Mouse (Mus musculus): ENCODE results near the gene Ppat.

GRCm38 (mm10) chr5:76954271-76954900 is 3.0 kb upstream of the Ppat start:
- TF ChIP-seq MAFK (IDR thresholded peaks at IDR 0.05; ENCODE audit: insufficient read depth, low read depth, low read length) (no peak), ZNF384 (IDR thresholded peaks at IDR 0.05; ENCODE audit: low read depth, low read length) (no peak), ZC3H11A (IDR thresholded peaks at IDR 0.05; ENCODE audit: borderline replicate concordance, low read depth, low read length) (no peak), HCFC1 (IDR thresholded peaks at IDR 0.05; ENCODE audit: borderline replicate concordance, insufficient read depth, low read length) (no peak), CHD2 (IDR thresholded peaks at IDR 0.05; ENCODE audit: low read depth, low read length) (no peak)
